Mouse (Mus musculus) cerebellum, adult 9-11 months (tissue): Measurements from ENCODE around the gene Prpf3.
"Not testable (repeated sequence)": the region's sequence is repeated elsewhere in the genome, so short reads cannot be mapped to it uniquely, and the experiment has no call there.

Source experiments
- DNase-seq: peaks from one replicate; pipeline ENCODE4 v3.0.0; 2022

Prpf3 gene

GRCm38 (mm10) chr3:95818571-95819288, 37.0 kb downstream of the Prpf3 start, which contains the start of gene Rprd2:
Gene Rprd2, minus strand, starts transcription at chr3:95818863.
- peak; percentile 85 for DNase-seq

- peak; percentile 72 for DNase-seq
Measured at GRCm38 (mm10) chr3:95818026-95818511, 37.6 kb downstream of the Prpf3 start.

- no peak for DNase-seq
Measured at GRCm38 (mm10) chr3:95816681-95817080, 39.0 kb downstream of the Prpf3 start.

- DNase-seq: no peak
Measured at GRCm38 (mm10) chr3:95808384-95808783, 47.3 kb downstream of the Prpf3 start.

- not testable (repeated sequence) for DNase-seq
Measured at GRCm38 (mm10) chr3:95807630-95808029, 48.1 kb downstream of the Prpf3 start.

- DNase-seq: no peak
Measured at GRCm38 (mm10) chr3:95806677-95807076, 49.0 kb downstream of the Prpf3 start.

- no peak for DNase-seq
Measured at GRCm38 (mm10) chr3:95803851-95804250, 51.8 kb downstream of the Prpf3 start.

- no peak for DNase-seq
Measured at GRCm38 (mm10) chr3:95798756-95799155, 56.9 kb downstream of the Prpf3 start.

- DNase-seq: no peak
Measured at GRCm38 (mm10) chr3:95794299-95794698, 61.4 kb downstream of the Prpf3 start.

- DNase-seq: no peak
Measured at GRCm38 (mm10) chr3:95793662-95794061, 62.0 kb downstream of the Prpf3 start.

- DNase-seq: no peak
Measured at GRCm38 (mm10) chr3:95785501-95785900, 70.2 kb downstream of the Prpf3 start.
